Mouse (Mus musculus) adrenal gland, postnatal 14 days (tissue): ENCODE data around the gene Frmd4a. TPM values are rescaled to one million over a fixed set of nuclear protein-coding genes. Genes with fewer than 3 reads are reported as not detected.

ENCODE experiments used
- DNase-seq: peaks from one replicate; pipeline ENCODE4 v3.0.0; 2021; ENCODE audit warnings: mixed read lengths
- total RNA-seq: library from RNA; stranded (reverse); gene quantifications from 2 replicates; pipeline ENCODE4 v1.2.3, GENCODE M21; 2021

Gene Frmd4a
- total RNA-seq, 1 experiment from 2014 or later = 17.0 TPM

DNA sequence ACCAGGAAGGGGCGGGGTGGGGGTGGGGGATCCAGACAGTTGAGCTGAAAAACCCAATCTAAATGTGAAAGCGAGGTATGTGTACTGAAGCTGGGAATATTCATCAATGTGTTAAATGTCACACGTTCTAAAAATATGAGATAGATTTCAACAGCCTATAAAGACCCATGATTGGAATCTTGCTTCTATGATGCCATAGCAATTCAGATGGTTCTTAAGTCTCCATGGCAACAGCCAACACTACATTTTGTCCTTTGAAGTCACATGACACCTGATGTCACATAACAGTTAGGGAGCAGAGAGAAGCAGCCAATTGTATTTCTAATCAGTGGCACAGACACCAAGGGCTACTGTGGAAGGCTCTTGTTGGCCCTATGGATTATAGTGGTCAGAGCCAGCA is 120.0 kb downstream of the Frmd4a start:
- no peak for DNase-seq

DNA sequence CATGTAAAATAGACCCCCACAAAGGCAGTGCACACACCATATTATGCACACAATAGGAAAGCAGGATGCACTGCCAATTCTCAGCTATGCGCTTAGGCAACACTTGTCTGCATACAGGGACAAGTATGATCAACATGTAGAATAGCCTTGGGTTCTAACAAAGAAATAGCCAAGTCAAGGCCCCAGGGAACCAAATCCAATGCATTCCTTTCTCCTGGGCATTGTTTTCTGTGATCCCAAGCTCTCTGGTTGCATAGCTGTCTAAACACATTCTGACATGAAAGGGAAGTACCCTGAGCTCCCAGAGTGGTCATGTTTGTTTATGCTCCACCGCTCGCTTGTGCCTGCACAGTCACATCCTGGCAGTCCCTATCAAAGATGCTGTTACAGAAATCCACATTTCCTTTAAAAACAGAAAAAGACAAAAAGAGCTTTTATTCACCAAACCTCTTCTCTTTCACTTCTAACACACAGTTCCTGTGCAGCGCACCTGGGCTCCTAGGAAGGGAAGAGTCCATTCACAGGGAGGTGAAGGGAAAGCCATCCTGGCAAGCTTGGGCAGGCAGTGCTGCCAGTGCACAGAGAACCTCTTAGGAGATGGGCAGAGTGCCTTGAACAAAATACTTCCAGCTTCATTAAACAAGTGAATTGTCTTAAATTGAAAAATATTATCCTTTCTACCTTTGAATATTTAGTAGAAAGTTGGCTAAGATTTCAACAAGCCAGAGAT is 124.9 kb downstream of the Frmd4a start:
- no peak for DNase-seq

DNA sequence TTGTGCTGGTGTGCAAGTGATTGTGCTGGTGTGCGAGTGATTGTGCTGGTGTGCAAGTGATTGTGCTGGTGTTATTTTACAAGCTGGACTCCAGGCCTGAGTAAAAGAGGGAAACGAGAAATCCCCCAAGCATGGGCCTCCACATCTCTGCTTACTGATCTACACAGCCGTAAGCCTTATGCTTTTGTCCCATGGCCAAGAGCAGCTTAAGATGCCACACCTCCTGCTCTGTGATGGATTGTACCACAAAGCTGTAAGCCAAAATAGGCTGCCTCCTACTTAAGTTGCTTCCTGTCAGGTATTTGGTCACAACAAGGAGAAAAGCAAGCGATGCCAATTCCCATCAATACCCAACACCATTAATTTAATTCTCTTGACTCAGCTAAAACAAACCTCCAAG is 126.9 kb downstream of the Frmd4a start:
- DNase-seq = no peak

DNA sequence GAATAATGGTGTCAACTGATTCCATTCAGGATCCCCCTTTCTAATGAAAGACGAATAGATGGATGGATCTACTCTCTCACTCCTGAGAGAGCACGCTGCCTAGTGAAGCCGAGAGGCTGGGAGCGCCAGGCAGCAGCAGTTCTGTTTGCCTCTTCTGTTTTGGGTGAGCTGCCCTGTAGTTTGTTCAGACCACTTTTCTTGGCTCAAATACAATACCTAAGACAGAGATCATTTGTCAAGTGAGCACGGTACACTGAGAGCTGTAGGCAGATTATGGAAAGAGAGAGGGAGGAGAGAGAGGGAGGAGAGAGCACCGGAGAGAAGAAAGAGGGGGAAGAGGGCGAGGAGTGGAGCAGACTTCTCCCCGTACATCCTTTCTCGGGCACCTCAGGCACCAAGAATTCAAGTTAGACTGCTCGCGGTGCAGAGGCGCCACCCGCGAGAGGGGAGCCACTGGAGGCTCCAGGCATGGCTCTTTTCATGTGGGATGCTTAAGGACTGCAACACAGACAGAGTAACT is 135.1 kb downstream of the Frmd4a start:
- DNase-seq = peak; percentile 5

DNA sequence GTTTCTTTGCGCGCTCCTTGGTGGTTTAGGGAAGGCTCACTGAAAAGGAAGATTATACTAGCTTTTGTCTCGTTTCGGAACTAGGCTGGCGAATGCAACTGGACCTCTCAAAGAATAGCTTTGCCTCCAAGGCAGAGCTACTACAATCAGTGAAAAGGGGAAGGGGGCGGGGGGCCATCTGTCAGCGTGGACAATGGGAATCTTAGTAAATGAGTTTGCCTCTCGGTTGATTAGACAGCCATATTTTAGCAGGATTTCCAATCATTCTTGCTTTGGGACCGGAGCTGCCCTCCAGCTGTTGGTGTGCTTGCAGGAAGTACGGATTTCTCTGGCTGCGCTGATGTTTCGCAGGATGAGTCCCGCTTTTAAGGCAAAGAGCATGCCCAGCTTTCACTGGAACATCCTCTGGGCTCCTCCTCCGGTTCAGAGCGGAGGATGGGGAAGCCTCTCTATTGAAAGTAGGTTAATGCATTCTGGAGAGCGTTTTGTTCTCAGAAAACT is 135.7 kb downstream of the Frmd4a start:
- DNase-seq = peak; percentile 52

DNA sequence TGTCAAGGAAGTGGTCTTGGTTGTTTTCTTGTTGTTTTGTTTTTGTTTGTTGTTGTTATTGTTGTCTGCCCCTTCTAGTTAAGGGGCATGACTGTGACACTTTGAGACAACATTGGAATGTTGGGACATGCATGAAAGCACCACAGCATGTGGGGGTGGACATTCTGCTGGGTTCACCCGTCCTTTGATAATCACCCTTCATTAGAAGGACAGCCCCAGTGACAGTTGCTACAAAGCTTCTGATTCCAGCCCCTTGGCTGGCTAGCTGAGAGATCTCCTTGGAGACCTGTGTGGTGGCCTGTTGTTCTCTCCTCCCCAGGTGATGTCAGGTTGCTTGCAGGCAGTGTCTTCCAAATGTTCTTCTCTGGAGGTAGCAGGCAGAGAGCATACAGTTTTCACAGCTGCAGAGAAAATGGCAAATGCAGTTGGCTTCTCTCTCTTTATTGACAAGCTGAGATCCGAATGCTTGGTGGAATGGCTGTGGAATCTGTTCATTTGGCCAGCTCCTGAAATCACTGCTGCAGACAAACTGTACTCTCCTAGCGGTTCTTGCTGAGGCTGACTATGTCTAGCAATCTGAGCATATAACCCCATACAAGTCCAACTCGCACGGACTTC is 136.6 kb downstream of the Frmd4a start:
- DNase-seq = no peak

DNA sequence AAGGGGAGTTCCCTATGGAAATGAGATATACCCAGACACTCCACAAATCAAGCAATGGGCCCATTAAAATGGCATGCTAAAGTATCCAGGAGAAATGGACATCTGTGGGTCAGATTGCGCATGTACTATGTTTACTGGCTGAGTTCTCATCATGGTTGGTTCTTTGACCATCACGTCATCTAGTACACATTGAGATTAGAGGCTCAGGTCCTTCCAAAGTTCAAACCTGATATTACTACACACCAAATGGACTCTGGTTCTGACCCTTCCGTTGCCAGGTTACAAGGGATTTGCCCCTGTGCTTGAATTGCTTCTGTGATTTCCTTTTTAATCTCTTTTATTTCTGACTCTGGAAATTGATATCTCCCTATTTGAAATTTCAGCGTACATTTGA is 137.1 kb downstream of the Frmd4a start:
- no peak for DNase-seq

DNA sequence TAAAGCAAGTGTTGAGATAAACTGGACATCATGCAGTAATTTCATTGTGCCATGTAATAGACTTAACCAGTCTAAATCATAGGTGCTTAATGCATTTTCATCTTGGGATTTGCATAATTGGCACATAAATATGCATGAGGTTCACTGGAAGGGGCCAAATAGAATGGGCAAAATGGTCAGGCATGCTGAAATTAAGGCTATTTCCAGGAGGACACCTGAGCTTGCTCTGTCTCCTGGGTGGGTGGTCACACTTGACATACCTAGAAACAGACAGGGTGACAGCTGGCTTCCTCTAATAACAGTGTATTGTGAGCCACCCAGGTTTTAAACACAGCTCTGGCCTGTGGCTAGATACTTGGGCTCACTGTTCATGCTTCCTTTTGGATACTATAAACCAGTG is 137.9 kb downstream of the Frmd4a start:
- DNase-seq = no peak

DNA sequence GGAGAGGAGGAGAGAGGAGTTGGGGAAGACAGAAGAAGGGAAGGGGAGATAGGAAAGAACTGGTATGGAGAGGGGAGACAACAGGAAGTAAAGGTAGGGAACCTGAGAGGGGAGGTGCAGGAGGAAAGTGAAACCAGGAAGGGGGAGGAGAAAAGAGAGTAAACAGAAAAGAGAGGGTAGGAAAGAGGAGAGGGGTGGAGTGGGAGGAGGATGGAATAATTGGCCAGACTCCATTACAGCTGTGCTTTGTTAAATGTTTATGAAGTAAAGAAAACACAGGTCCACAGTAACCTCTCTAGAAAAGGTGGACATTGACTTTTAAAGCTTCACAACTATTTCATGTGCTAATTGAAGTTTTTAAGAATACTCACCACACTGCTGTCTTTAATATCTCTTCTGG is 139.0 kb downstream of the Frmd4a start:
- no peak for DNase-seq

DNA sequence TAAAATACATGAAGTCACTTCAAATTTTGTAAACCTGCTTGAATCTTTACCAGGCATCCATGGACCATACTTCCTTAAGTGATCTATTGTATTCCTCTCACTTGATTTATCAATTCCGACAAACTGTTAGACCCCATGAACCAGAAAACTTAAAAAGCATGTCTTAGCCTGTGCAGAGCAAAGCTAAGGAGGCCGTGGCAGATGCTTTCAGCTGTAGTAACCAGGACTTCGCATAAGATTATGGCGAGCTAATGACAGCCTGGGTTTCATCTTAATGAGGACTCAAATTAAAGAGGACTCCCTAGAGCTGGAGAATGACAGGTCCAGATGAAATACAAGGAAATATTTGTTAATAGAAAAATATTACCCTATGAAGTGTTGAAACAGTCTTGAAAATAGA is 139.9 kb downstream of the Frmd4a start:
- DNase-seq = no peak

DNA sequence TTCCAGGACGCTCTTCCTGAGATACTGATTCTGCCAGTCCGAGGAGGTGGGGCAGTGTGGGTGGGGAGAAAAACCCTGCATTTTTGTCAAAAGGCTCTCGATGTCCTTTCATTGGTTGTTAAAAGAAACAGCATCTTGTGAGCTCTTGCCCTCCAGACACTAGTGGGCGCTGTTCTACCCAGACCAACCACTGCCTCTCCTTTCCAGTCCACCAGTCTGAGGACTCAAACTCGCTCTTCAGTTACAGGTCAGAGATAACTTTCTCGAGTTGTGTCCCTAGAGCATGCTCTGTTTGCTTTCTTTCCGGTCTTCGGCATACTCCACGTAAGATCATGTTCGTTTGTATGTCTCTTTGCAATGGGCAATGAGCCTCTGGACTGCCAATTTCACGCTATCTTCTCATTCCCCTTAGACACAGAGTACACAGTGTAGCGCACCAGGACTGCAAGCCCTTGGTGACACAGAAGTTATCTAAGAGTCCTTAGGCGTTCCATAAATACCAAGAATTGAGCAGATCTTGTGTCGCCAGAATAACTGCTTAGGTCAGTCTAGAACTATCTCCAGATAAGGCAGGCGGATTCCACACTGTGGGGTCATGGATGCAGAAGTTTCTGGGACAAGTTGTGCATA is 142.2 kb downstream of the Frmd4a start:
- no peak for DNase-seq

DNA sequence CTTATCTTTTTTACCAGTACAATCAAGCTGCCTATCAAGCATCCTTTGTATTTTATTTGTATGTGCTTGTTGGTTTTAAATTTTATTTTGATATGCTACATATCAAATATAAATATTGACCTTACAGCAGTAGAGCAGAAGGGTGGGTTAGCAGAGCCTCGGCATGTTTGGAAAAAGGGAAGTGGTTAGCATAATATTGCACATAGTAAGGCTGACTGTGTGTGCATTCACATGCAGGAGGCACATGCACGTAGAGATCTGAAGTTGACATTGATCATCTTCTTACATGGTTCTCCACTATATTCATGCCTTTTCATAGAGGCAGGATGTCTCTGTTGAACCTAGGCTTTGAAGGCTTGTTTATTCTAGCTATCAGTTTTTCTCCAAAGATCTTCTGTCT is 148.7 kb downstream of the Frmd4a start:
- DNase-seq = no peak

DNA sequence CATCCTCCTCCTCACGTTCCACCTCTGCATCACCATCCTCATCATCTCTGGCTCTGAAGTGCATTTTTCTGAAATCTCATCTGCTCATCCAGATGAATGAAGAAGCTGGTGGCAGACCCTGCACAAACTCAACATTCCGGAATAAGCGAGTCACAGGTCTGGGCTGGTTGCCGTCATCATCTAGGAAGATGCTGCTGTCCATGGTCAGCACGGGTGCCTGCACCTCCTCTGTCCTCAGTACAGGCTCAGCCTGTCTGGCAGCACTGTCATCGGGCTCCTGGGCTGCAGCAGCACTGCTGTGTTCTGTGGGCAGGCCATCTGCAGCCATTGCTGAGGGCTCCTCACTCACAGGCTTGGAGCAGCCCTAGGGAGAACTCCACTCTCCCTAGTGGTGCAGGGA is 149.6 kb downstream of the Frmd4a start:
- DNase-seq = no peak

DNA sequence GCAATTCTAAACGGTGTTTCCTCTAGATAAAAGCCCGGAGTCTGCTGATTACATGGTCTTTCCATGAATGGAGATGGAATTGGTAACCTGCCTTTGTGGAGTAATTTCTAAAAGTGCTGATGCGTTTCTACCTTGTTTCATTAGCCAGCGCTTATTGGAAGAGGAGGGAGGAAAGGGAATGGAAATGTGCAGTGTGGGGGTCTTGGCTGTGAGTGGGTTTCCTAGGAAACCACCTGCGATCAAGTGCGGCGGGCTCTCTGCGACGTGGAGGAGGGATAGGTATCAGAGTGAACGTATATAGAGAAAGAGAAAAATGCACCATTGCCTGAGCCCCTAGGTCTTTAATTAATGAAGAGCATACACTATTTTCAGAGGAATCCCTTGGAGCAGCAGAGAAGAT is 152.2 kb downstream of the Frmd4a start:
- DNase-seq = no peak

DNA sequence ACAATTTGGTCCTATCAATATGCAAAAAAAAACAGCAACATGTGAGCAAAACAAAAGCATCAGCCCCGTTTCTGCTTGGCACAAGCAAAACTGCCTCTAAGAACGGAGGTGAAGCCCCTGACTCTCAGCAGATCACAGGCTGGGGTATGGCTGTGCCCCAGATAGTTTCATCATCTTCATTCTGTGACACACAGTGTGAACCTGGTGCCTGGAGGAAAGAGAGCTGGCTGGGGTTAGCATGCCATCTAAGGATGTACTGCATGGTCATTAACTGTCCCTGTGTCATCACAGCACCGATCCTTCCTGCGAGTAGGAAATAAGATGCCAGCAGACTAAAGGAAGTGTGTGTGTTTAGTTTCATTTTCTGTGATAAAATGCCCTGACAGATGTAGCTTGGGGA is 152.7 kb downstream of the Frmd4a start:
- DNase-seq = no peak

DNA sequence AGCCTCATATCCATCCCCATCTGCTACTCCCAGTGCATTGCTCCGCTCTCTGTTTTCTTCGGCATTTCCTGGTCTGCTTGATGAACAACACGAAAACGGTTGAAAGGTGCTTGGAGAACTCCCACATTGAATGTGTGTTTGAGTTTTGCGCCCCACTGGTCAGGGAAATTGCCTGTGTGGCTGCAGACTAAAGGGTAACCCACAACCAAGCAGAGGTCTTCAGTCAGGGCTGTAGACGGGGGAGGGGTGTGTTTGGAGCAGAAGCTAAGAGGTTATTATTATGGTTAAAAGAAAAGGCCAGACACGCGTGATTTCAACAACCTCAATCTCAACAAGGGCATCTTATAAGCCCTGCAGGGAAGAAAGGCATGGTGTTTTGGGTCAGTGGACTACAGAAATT is 167.5 kb downstream of the Frmd4a start:
- no peak for DNase-seq

DNA sequence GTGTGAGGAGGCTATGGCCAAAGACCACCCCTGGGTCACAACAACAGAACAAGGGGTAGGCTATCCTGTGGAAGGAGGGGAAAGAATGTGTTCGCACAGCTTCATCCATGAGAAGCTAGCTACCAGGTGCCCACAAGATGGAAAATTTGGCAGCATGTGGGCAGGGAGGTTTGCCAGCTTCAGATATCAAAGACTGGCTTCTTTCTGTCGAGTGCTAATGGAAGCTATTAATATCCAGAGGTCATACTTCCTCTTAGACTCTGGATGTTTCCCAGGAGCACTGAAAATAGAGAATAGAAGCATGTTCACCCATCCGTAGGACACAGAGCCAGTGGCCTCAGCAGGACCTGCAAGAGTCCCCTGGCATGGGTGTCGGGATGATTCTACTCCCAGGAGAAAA is 170.0 kb downstream of the Frmd4a start:
- DNase-seq = no peak

DNA sequence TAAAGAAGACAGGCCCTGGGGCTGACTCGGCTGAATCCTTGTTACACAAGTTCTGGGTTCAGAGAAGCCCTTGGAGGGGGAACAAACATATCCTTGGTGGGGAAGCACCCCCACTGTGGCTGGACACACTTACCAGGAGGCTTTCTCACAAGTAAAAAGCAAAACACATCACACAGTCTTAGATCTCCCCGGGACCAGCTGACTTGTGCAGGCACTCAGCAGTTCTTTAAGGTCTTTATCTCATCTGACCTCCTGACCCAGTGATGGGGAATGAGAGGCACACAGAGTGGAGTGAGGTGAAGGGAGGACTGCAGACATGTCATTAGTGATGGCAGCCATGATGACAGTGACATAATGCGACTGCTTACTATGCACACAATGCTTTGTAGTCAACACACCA is 170.8 kb downstream of the Frmd4a start:
- DNase-seq = no peak

DNA sequence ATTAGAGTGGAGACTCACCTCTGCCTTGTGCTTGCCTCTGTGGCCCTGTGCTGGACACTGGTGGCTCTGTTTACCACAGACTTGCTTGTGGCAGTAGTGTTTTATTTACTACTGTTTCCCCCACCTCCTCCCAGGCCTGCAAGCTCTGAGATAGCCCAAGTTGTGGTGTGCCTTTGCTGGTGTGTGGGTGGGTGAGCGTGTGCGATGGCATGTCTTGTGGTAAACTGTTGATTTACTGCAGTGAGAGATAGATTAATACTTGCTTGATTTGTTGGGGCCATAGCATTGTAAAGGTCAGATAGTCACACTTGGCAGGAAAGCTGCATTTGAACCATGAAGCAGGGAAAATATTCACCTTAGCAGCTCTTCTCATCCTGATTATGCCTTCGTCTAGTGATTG is 172.8 kb downstream of the Frmd4a start:
- no peak for DNase-seq

DNA sequence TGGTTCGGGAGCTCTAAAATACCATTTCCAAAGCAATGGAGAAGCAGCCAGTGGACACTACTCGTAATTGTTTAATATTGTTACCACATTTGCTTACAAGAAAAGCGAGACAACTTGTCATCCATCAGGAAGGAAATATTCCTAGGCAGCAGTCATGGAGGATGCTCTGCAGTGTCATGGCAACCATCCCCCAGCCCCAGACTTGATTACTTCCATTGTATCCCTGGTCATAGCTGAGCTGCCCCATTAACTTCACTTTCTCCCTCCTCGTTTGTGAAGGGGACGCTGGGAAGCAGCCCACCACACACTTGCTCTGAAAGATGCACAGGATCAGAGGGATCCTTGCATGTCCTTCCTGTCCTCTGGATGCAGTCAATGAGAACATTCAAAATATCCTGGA is 173.5 kb downstream of the Frmd4a start:
- DNase-seq = no peak

DNA sequence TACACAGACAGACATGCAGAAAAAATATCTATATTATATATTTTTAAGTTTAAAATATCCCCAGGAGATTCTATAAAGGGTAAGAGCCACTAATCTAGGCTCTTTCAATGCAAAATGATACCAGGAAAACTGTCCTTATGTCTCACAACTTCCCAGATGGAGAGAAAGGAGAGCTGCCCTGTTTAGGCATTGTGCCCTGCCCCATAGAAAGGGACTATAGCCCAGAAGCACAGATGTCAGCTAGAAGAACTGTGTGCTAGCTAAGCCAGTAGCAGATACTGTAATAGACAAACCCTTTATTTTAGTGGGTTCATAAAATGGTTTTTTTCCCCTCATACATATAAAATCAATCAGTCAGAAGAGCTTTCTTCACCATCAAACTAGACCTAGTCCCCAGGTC is 175.7 kb downstream of the Frmd4a start:
- DNase-seq = no peak

DNA sequence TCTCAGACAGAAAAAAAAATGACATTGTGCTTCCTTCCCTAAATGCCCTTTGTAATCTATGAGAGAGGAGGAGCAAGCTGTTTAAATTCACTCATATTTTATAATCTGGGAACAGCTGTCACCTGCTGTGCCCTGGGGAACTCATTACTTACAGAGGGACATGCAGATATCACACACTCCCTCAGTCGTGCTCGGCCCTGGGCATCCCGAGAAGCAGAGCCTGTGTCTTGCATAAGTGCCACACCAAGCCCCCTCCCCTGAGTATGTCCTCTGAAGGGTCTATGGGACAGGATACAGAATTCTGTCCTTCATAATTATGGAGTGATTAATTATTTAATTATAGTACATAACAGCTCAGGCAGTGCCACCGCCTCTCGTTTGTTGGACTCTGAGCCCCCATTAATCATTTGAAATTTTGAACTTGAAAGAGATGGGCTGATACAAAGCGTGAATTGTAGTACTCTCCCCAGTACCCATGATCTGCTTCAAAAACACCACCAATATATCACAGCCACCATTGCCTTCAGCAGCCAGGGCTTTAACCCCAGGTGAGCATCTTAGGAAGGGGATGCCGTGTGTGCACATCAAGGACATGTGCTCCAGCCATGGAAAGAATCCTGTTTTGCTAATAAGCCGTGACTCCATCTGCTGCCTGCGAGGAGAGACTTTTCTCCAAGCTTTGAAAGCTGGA is 177.0 kb downstream of the Frmd4a start:
- no peak for DNase-seq

DNA sequence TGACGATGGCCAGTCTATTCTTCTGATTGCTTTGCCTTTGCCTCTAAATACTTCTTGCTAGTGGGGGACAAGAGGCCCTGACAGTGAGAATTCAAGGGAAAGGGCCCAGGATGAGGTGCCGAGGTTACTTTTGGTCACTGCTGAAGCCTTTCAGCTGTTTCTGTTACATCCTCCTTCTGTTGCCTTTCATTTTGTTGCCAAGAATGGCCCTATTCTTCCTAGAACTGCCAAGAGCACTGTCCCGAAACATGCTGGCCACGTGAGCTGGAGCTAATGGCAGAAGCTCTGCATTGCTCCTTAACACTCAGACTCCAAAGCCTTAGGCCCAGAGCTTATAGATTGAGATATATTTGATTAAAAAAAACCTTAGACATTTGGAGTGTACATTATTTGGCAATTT is 178.5 kb downstream of the Frmd4a start:
- no peak for DNase-seq
